Mouse (Mus musculus) embryonic facial prominence, embryonic 13.5 days (tissue): ENCODE measurements at regions not wholly inside any gene's neighbourhood (a gene's known extent, or its start where the extent isn't known, plus 50 kb on each side); places are given as distances from the start of the nearest gene placed in this dataset.

Experiments used
- ATAC-seq: fragments of 200-750 bp; cut with Nextera tagmentation; 2 replicates; pipeline ENCODE4 v1.8.0; 2017; ENCODE audit warnings: low read depth; ENCODE audit not compliant: insufficient number of reproducible peaks, insufficient read depth, low FRiP score, low TSS enrichment
- H3K27ac ChIP-seq: fragments of 300-500 bp; sonication (generic); 2 replicates; pipeline ENCODE4 v1.5.1; 2015; ENCODE audit warnings: moderate library complexity, mild to moderate bottlenecking, inconsistent platforms
- H3K27me3 ChIP-seq: fragments of 300-500 bp; sonication (generic); 2 replicates; pipeline ENCODE4 v1.6.1; 2015; ENCODE audit warnings: mild to moderate bottlenecking, inconsistent platforms
- H3K36me3 ChIP-seq: fragments of 300-500 bp; sonication (generic); 2 replicates; pipeline ENCODE4 v1.6.1; 2015; ENCODE audit warnings: mild to moderate bottlenecking, inconsistent platforms
- H3K4me1 ChIP-seq: fragments of 300-500 bp; sonication (generic); 2 replicates; pipeline ENCODE4 v1.6.1; 2015; ENCODE audit warnings: inconsistent platforms
- H3K4me2 ChIP-seq: fragments of 300-500 bp; sonication (generic); 2 replicates; pipeline ENCODE4 v1.6.1; 2015; ENCODE audit warnings: moderate library complexity, mild to moderate bottlenecking, inconsistent platforms
- H3K4me3 ChIP-seq: fragments of 300-500 bp; sonication (generic); 2 replicates; pipeline ENCODE4 v1.5.1; 2015; ENCODE audit warnings: mild to moderate bottlenecking, inconsistent platforms
- H3K9ac ChIP-seq: fragments of 300-500 bp; sonication (generic); 2 replicates; pipeline ENCODE4 v1.6.1; 2015; ENCODE audit warnings: mild to moderate bottlenecking, inconsistent platforms
- H3K9me3 ChIP-seq: fragments of 300-500 bp; sonication (generic); 2 replicates; pipeline ENCODE4 v1.6.1; 2016; ENCODE audit warnings: inconsistent platforms
- WGBS: fragments of 180-500 bp; shearing (Covaris S2); methylation state at CpG from one replicate; pipeline ENCODE4 v1.1.7; 2015; ENCODE audit warnings: mixed read lengths; 5-methylcytosine and 5-hydroxymethylcytosine counted together

DNA sequence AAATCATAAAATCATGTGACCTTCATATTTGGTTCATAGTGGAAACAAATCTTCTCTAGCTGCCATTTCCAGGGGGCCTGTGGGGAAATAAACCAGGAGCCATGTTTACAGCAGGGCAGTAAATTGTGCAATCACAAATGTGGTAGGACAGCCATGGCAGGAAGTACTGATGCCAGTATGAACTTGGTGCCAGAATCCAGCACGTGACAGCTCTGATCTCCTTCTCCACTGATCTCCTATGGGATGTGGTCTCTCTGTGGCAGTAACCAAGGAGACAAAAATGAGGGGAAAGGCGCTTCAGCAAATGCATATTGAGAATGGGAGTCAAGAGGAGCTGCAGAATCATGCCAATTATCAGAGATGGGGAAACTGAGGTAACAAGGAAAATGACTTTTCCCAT is 215.0 kb downstream of the Lpin1 start:
- no peak overlapping the region for H3K4me3 ChIP-seq
- H3K27me3 ChIP-seq: no peaks in the 10 kb centered on the region
- no peak for ATAC-seq
- H3K9ac ChIP-seq: no peak overlapping the region
- H3K9me3 ChIP-seq: no peaks in the 10 kb centered on the region
- no peaks in the 10 kb centered on the region for H3K36me3 ChIP-seq
- no peak overlapping the region for H3K4me2 ChIP-seq
- H3K27ac ChIP-seq: no peak overlapping the region
- peaks cover 11% of the 10 kb centered on the region for H3K4me1 ChIP-seq
- 78% methylated on average over 2 of the region's 2 CpGs for WGBS

DNA sequence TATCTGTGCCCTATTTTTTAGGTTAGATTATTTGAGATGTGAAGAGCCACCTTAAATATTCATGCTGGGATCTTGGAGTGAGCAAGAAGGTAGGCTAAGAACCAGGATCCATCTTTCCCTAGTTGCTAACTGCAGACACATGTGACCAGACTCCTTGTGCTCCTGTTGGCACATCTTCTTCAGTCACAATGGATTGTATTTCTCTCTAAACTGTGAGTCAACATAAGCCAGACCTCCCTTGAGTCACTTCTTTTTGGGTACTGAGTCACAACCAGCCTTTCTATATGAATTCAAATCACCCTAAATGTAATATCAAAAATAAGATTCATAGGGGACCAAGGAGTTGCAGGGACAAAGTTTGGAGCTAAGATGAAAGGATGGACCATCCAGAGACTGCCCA is 217.9 kb downstream of the Lpin1 start:
- H3K4me1 ChIP-seq: peaks cover 11% of the 10 kb centered on the region
- H3K9me3 ChIP-seq: no peaks in the 10 kb centered on the region
- no peak overlapping the region for H3K9ac ChIP-seq
- H3K27me3 ChIP-seq: no peaks in the 10 kb centered on the region
- H3K4me2 ChIP-seq: no peak overlapping the region
- no peaks in the 10 kb centered on the region for H3K36me3 ChIP-seq
- ATAC-seq: no peak
- no peak overlapping the region for H3K27ac ChIP-seq
- no peak overlapping the region for H3K4me3 ChIP-seq

DNA sequence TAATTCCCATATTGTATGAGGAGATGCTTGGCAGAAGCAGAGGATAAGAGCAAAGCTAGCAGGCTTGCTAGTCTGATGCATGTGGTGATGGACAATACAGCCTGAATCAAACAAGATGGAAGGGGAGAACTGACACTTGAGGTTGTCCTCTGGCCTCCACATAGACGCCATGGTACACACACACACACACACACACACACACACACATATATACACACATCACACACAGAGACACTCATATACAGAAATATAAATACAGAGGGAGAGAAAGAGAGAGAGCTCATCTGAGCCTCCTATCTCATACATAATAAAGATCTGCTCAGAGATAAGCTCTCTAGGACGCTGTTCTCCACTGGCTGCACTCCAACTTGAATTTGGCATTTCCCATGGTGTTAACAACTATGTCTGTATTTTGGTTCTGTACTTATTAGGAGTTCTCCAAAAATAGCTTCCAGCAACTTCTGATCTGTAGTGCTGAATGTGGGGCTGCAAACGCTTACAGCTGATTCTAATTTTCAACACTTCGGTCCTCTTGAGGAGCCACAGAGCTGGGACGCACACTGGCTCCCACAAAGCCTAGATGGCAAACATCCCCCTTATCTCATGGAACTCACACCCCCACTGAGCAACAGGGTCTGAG is 219.0 kb downstream of the Lpin1 start:
- H3K9ac ChIP-seq: no peak overlapping the region
- H3K27ac ChIP-seq: no peak overlapping the region
- no peak overlapping the region for H3K4me2 ChIP-seq
- H3K36me3 ChIP-seq: no peaks in the 10 kb centered on the region
- no peaks in the 10 kb centered on the region for H3K9me3 ChIP-seq
- no peak overlapping the region for H3K4me3 ChIP-seq
- WGBS: 37% methylated on average over 5 of the region's 5 CpGs
- ATAC-seq: no peak
- no peaks in the 10 kb centered on the region for H3K27me3 ChIP-seq
- peaks cover 11% of the 10 kb centered on the region for H3K4me1 ChIP-seq

DNA sequence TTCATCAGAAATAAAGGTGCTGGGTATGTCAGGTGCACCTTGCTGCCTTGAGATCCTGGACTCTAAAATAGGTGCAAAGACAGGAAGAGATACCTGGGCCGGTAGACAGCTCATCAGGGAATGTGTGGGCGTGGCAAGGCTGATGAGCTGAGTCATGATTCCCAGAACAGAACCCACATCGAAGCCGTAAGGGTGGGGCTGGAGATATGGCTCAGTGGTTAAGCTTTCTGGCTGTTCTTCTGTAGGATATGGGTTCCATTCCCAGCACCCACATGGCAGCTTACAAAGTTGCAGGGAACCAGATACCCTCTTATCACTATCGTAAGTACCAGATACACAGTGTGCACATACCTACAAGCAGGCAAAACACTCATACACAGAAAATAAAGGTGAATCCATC is 219.6 kb downstream of the Lpin1 start:
- peaks cover 11% of the 10 kb centered on the region for H3K4me1 ChIP-seq
- ATAC-seq: no peak
- no peak overlapping the region for H3K4me2 ChIP-seq
- no peak overlapping the region for H3K27ac ChIP-seq
- 86% methylated on average over 5 of the region's 5 CpGs for WGBS
- no peak overlapping the region for H3K4me3 ChIP-seq
- no peak overlapping the region for H3K9ac ChIP-seq
- H3K36me3 ChIP-seq: no peaks in the 10 kb centered on the region
- no peaks in the 10 kb centered on the region for H3K27me3 ChIP-seq
- H3K9me3 ChIP-seq: no peaks in the 10 kb centered on the region

DNA sequence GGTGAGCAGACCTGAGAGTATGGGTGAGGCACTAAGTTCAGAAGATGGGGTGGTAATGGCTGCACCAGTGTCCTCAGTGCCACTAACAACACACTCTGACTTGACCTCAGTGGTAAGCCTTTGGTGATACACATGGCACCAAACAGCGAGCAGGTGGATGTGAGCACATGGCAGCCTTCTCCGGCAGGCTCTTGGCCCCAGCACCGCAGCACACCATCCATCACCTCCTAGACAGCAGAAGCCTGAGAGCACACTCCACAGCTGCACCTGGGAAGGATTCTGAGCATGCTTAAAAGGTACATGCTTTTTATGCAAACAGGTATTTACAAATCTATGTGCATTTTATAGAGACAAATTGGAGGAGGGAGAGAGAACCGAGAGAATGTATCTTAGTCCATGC is 223.7 kb downstream of the Lpin1 start:
- Histone ChIP-seq H3K4me2 (no peak overlapping the region), H3K9me3 (no peaks in the 10 kb centered on the region), H3K9ac (no peak overlapping the region), H3K27me3 (no peaks in the 10 kb centered on the region), H3K36me3 (no peaks in the 10 kb centered on the region), H3K4me3 (no peak overlapping the region), H3K4me1 (peaks cover 28% of the 10 kb centered on the region), H3K27ac (no peak overlapping the region)
- WGBS: 89% methylated on average over 4 of the region's 4 CpGs
- ATAC-seq: no peak

DNA sequence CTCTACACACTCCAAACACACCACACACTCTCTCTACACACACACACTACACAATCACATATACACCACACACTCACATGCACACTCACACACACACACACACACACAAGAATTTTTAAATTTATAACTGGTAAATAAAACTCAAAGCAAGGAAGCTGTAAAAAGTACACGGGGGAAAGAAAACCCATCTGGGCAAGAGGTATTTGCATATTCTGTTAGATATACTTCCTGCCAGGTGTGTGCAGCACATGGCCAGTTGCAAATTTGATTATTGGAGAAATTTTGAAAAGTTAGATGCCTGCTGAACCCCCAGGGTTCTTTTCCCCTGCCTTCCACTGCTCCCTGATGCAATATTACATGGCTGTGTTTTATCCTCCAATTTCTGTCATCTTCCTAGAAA is 226.4 kb downstream of the Lpin1 start:
- H3K4me2 ChIP-seq: no peak overlapping the region
- no peak overlapping the region for H3K9ac ChIP-seq
- H3K27ac ChIP-seq: peak overlapping the region; percentile 83
- no peaks in the 10 kb centered on the region for H3K27me3 ChIP-seq
- no peaks in the 10 kb centered on the region for H3K36me3 ChIP-seq
- H3K4me1 ChIP-seq: peaks cover 27% of the 10 kb centered on the region
- H3K9me3 ChIP-seq: no peaks in the 10 kb centered on the region
- ATAC-seq: no peak
- 62% methylated on average over 1 of the region's 1 CpGs for WGBS
- no peak overlapping the region for H3K4me3 ChIP-seq

DNA sequence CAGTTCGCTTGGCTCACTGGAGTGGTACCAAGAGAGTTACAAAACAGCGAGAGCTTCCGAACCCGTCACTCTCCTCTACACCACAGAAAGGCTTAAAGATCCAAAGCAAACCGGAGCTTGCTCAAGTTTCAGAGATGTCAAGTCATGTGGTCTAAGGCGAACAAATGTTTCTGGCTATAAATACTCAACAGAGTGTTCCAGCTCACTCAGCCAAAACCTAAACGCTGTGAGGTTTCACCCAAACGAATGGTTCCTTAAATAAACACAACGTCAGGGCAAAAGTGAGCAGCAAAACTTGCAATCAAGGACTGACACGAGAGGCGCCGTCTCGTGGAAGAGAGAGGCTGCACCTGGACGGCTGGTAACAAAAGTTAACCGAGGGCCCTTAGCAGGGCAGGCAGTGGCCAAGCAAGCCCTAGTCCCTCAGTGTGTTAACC is 227.2 kb downstream of the Lpin1 start:
- 0 out of 2 replicates have a peak, but pooled peaks have one; percentile 12 for ATAC-seq
- Histone ChIP-seq H3K4me1 (peaks cover 27% of the 10 kb centered on the region), H3K9me3 (no peaks in the 10 kb centered on the region), H3K4me2 (peak overlapping the region; percentile 27), H3K27ac (peak overlapping the region; percentile 83), H3K27me3 (no peaks in the 10 kb centered on the region), H3K4me3 (no peak overlapping the region), H3K9ac (no peak overlapping the region), H3K36me3 (no peaks in the 10 kb centered on the region)
- WGBS: 52% methylated on average over 15 of the region's 15 CpGs

DNA sequence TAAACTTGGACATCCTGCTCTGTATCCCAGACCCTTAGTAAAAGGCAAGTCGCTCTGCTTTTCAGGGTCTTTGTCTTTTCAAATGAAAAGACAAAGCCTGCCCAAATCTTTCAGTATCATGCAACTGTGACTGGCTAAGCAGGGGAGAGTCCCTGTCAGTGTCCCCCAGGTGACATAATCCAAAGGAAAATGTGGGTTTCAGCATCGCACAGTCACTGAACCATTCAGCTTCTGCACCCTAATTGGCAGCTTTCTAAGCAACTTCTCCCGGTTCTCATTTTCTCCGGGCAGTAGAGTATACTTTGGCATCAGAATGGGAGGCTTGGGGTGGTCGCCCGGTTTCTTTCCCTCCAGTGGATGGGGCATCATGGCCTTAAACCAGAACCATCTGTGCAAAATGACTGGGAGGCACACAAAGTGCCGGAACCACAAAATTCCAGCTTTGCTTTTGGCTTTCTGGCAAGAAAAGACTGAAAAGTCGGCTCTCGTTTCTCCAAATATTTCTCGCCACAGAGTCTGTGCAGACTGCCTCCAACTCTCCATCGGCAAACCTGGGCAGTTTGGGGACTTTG is 228.3 kb downstream of the Lpin1 start:
- 0 out of 2 replicates have a peak, but pooled peaks have one; percentile 75 for ATAC-seq
- no peaks in the 10 kb centered on the region for H3K27me3 ChIP-seq
- no peaks in the 10 kb centered on the region for H3K36me3 ChIP-seq
- H3K9me3 ChIP-seq: no peaks in the 10 kb centered on the region
- H3K9ac ChIP-seq: no peak overlapping the region
- peak overlapping the region; percentile 27; the same call in 1 of the 2 replicates for H3K4me2 ChIP-seq
- H3K27ac ChIP-seq: peak overlapping the region; percentile 83
- 28% methylated on average over 11 of the region's 11 CpGs for WGBS
- H3K4me3 ChIP-seq: no peak overlapping the region
- H3K4me1 ChIP-seq: peaks cover 27% of the 10 kb centered on the region

DNA sequence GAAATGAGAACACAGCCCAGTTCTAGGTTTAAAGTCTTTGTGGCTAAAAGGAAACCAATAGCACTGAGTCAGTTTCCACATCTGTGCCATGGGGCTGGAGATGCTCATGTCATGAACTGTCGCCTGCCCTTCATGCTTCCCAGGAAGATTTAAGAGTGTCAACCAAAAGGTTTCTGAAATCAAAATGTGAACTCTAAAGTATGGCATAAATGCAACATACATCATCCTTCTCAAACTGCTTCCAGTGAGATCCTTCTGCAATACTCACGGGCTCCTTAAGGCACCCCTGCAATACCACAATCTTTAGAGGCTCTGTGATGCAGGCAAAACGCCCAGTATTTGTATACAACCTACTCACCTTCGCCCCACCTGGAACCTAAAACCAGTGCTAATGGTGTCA is 229.7 kb downstream of the Lpin1 start:
- ATAC-seq: no peak
- WGBS: 80% methylated on average over 4 of the region's 4 CpGs
- Histone ChIP-seq H3K4me3 (no peak overlapping the region), H3K27me3 (no peaks in the 10 kb centered on the region), H3K27ac (no peak overlapping the region), H3K4me2 (no peak overlapping the region), H3K4me1 (peaks cover 27% of the 10 kb centered on the region), H3K9ac (no peak overlapping the region), H3K36me3 (no peaks in the 10 kb centered on the region), H3K9me3 (no peaks in the 10 kb centered on the region)

DNA sequence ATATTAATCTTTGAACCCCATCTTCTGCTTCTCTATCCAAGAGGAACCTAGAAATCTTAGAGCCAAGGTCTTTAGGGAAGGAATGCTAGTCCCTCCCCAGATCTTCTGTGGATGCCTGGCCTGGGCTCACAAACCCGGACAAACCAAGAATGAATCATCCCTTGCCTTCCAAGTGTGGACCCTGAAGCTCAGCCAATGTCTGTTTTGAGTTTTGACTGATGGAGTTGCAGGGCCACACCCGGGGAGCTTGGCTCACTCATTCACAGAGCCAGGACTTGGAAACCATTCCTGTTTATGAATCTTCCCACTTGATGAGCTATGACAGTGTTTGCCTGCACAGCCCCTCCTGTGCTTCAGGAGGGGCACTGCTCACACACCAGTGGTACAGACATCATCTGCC is 230.4 kb downstream of the Lpin1 start:
- Histone ChIP-seq H3K27ac (no peak overlapping the region), H3K9me3 (no peaks in the 10 kb centered on the region), H3K36me3 (no peaks in the 10 kb centered on the region), H3K27me3 (no peaks in the 10 kb centered on the region), H3K4me1 (peaks cover 27% of the 10 kb centered on the region), H3K4me2 (no peak overlapping the region), H3K9ac (no peak overlapping the region), H3K4me3 (no peak overlapping the region)
- ATAC-seq: no peak
- WGBS: 54% methylated on average over 2 of the region's 2 CpGs

DNA sequence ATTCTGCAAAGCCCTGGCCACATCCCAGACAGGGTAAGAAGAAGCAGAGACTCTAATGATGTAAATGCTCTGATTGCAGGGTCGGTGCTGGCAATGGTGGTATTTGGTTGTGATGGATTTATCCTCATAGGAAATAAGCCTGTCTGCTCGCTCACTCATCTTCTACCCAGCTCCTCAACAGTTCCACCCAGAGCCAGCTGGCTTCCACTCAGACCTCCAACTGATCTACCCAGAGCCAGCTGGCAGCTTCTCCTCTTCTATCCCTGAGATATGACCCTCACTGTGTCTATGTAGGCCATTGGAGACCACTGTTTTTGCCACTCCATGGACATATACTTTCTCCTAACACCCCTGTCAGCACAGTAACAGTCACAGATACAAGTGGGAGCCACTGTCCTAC is 231.4 kb downstream of the Lpin1 start:
- Histone ChIP-seq H3K9ac (no peak overlapping the region), H3K9me3 (no peaks in the 10 kb centered on the region), H3K27ac (no peak overlapping the region), H3K4me3 (no peak overlapping the region), H3K4me2 (no peak overlapping the region), H3K4me1 (peaks cover 24% of the 10 kb centered on the region), H3K27me3 (no peaks in the 10 kb centered on the region), H3K36me3 (no peaks in the 10 kb centered on the region)
- no peak for ATAC-seq
- 75% methylated on average over 2 of the region's 2 CpGs for WGBS

DNA sequence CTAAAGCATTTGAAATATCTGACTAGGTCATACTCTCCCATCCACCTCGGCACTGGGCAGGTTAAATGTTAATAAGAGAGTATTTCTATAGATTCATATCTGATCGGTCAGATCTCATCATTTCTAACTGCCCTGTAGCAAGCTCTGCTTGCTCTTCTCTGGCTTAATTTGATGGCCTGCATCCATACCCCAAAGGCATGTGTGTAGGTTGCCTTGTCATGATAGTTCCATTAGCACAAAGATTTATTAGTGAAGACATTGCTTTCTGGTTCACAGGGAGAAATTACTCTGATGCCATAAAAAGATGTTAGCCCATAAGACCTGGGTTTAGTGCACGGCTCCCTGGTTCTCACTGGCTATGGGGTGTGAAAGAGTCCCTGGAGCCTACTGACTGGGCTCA is 232.3 kb downstream of the Lpin1 start:
- Histone ChIP-seq H3K27ac (no peak overlapping the region), H3K4me1 (peaks cover 16% of the 10 kb centered on the region), H3K36me3 (no peaks in the 10 kb centered on the region), H3K9me3 (no peaks in the 10 kb centered on the region), H3K4me2 (no peak overlapping the region), H3K9ac (no peak overlapping the region), H3K4me3 (no peak overlapping the region), H3K27me3 (no peaks in the 10 kb centered on the region)
- ATAC-seq: no peak
- 87% methylated on average over 3 of the region's 3 CpGs for WGBS
